In genomic region chr9:15280491-15280879, GRCm38 (mm10) we compare ENCODE assay signal across 8 mouse cellular contexts. TPM values are rescaled to one million over a fixed set of nuclear protein-coding genes. Genes with fewer than 3 reads are reported as not detected.
DNase-seq lines count a peak whose midpoint lies in the region; ATAC-seq and TF ChIP-seq lines count a peak whose summit lies in the region.

No protein-coding gene starts in this region.

- intact Hi-C loops in heart, postnatal 10 days (cut with DNase I) = no loop called here

- H3K36me3 ChIP-seq in heart, postnatal 0 days (replicated peaks; ENCODE audit: control insufficient read depth, insufficient read depth, low read length) = peaks cover 16% of the 10 kb centered on the region
- H3K36me3 ChIP-seq in hindbrain, embryonic 13.5 days = peaks cover 24% of the 10 kb centered on the region
- H3K36me3 ChIP-seq in midbrain, embryonic 11.5 days (ENCODE audit: control insufficient read depth, insufficient read depth, low read length) = peaks cover 1% of the 10 kb centered on the region; the same call in 1 of the 2 replicates

- H3K4me3 ChIP-seq in heart, postnatal 0 days (ENCODE audit: low read depth, low read length) = peak overlapping the region; percentile 93
- peak overlapping the region; percentile 81 for H3K4me3 ChIP-seq in bone marrow macrophage, adult 2 months (ENCODE audit: insufficient read depth, low read length)
- H3K4me3 ChIP-seq in hindbrain, embryonic 13.5 days = peak overlapping the region; percentile 95
- H3K4me3 ChIP-seq in midbrain, embryonic 11.5 days (ENCODE audit: low read depth, low read length) = peak overlapping the region; percentile 77

- H3K27ac ChIP-seq in heart, postnatal 0 days (ENCODE audit: low read depth) = peak overlapping the region; percentile 85
- peak overlapping the region; percentile 8 for H3K27ac ChIP-seq in bone marrow macrophage, adult 2 months (ENCODE audit: insufficient read depth, low read depth, low read length)
- H3K27ac ChIP-seq in hindbrain, embryonic 13.5 days = peak overlapping the region; percentile 93
- no peak overlapping the region for H3K27ac ChIP-seq in midbrain, embryonic 11.5 days (ENCODE audit: low read depth, low read length)

- no peak for TF ChIP-seq CTCF in heart, postnatal 0 days (IDR thresholded peaks at IDR 0.05; ENCODE audit: low read depth)
- no peak for TF ChIP-seq CTCF in bone marrow macrophage, adult 2 months (IDR thresholded peaks at IDR 0.05; ENCODE audit: low read depth, low read length)

- H3K4me1 ChIP-seq in heart, postnatal 0 days (ENCODE audit: control insufficient read depth, insufficient read depth) = 0 out of 2 replicates have a peak, but pooled peaks cover 7% of the 10 kb centered on the region
- H3K4me1 ChIP-seq in bone marrow macrophage, adult 2 months (ENCODE audit: control insufficient read depth, insufficient read depth, low read length) = peaks cover 7% of the 10 kb centered on the region
- H3K4me1 ChIP-seq in hindbrain, embryonic 13.5 days (replicated peaks) = peaks cover 27% of the 10 kb centered on the region
- peaks cover 15% of the 10 kb centered on the region for H3K4me1 ChIP-seq in midbrain, embryonic 11.5 days (ENCODE audit: control insufficient read depth, insufficient read depth, low read length)

- no peak for DNase-seq in heart, postnatal 0 days (ENCODE audit: low spot score)
- DNase-seq in heart, postnatal 10 days = no peak
- no peak for DNase-seq in midbrain, embryonic 11.5 days (ENCODE audit: low spot score, missing footprints)
- DNase-seq in layer of hippocampus, postnatal 25 days (ENCODE audit: extremely low spot score in 1 of 2, low spot score in 1 of 2) = no peak
- no peak for DNase-seq in gastrocnemius, postnatal 10 days
- no peak for DNase-seq in layer of hippocampus, adult 8-10 months (ENCODE audit: low spot score in 2 of 2)

- peak overlapping the region; percentile 93 for H3K9ac ChIP-seq in heart, postnatal 0 days (replicated peaks; ENCODE audit: low read depth, low read length)
- H3K9ac ChIP-seq in hindbrain, embryonic 13.5 days = peak overlapping the region; percentile 97
- peak overlapping the region; percentile 97 for H3K9ac ChIP-seq in midbrain, embryonic 11.5 days (ENCODE audit: low read length)

- WGBS in heart, postnatal 0 days = 49% methylated on average over 5 of the region's 5 CpGs
- whole genome bisulfite sequencing in hindbrain, embryonic 13.5 days = 53% methylated on average over 5 of the region's 5 CpGs
- 56% methylated on average over 5 of the region's 5 CpGs for WGBS in midbrain, embryonic 11.5 days

- no peak for TF ChIP-seq POLR2A in bone marrow macrophage, adult 2 months (IDR thresholded peaks at IDR 0.05; ENCODE audit: borderline replicate concordance, low read depth, low read length)

- peak overlapping the region; percentile 86 for H3K4me2 ChIP-seq in heart, postnatal 0 days (ENCODE audit: low read depth, low read length)
- H3K4me2 ChIP-seq in hindbrain, embryonic 13.5 days = peak overlapping the region; percentile 82
- H3K4me2 ChIP-seq in midbrain, embryonic 11.5 days = peak overlapping the region; percentile 79

- no peaks in the 10 kb centered on the region for H3K27me3 ChIP-seq in heart, postnatal 0 days (ENCODE audit: control insufficient read depth, insufficient read depth, low read length)
- no peaks in the 10 kb centered on the region for H3K27me3 ChIP-seq in hindbrain, embryonic 13.5 days
- H3K27me3 ChIP-seq in midbrain, embryonic 11.5 days (ENCODE audit: control insufficient read depth, insufficient read depth, low read length) = no peaks in the 10 kb centered on the region

- no peaks in the 10 kb centered on the region for H3K9me3 ChIP-seq in heart, postnatal 0 days (replicated peaks; ENCODE audit: control insufficient read depth, low read length)
- no peaks in the 10 kb centered on the region for H3K9me3 ChIP-seq in hindbrain, embryonic 13.5 days
- H3K9me3 ChIP-seq in midbrain, embryonic 11.5 days (ENCODE audit: control insufficient read depth, low read length) = no peaks in the 10 kb centered on the region

- no peak for TF ChIP-seq EP300 in heart, postnatal 0 days (IDR thresholded peaks at IDR 0.05; ENCODE audit: low read depth)

- no peak for ATAC-seq in heart, postnatal 0 days (ENCODE audit: insufficient read depth, low read depth)
- ATAC-seq in hindbrain, embryonic 13.5 days (ENCODE audit: low FRiP score) = peak; percentile 40
- peak; percentile 26 for ATAC-seq in midbrain, embryonic 11.5 days (ENCODE audit: low FRiP score)

RNA-seq across cellular contexts. Expression of gene Med17, which starts 0.8 kb away (rescaled TPM):
- 11.9 and 16.8 TPM in 2 replicates for total RNA-seq in heart, postnatal 0 days (2014; rRNA removed; ENCODE audit: low replicate concordance)
- polyA plus RNA-seq in heart, postnatal 0 days (2015; fragmentation: Nextera tagmentation; extraction: Ambion mirVana) = 13.7 and 14.8 TPM in 2 replicates
- total RNA-seq in heart, postnatal 10 days (2021) = 10 to 100 TPM; 17.1 to 20.4 TPM
- polyA plus RNA-seq in bone marrow macrophage, adult 2 months (2012; ENCODE audit: insufficient read depth, insufficient read length, missing spikeins) = 66.1 and 70.6 TPM in 2 replicates
- polyA plus RNA-seq in hindbrain, embryonic 13.5 days (2015; fragmentation: Nextera tagmentation; extraction: Ambion mirVana) = 34.1 and 34.9 TPM in 2 replicates
- 47.4 and 48.9 TPM in 2 replicates for polyA plus RNA-seq in midbrain, embryonic 11.5 days (2014; fragmentation: Nextera tagmentation; extraction: Ambion mirVana)
- total RNA-seq in layer of hippocampus, postnatal 25 days (2021) = 10 to 100 TPM; 34.3 to 34.4 TPM
- total RNA-seq in gastrocnemius, postnatal 10 days (2021) = 10 to 100 TPM; 14.4 to 16.0 TPM
- 10 to 100 TPM; 38.4 to 41.2 (median 39.5) TPM for total RNA-seq in layer of hippocampus, adult 8-10 months (2022)

RNA-seq across cellular contexts. Expression of gene Taf1d, which starts 25.5 kb away (rescaled TPM):
- total RNA-seq in heart, postnatal 0 days (2014; rRNA removed; ENCODE audit: low replicate concordance) = 119 and 128 TPM in 2 replicates
- polyA plus RNA-seq in heart, postnatal 0 days (2015; fragmentation: Nextera tagmentation; extraction: Ambion mirVana) = 25.9 and 27.8 TPM in 2 replicates
- 10 to 100 TPM; 35.3 to 38.4 TPM for total RNA-seq in heart, postnatal 10 days (2021)
- 81.2 and 89.3 TPM in 2 replicates for polyA plus RNA-seq in bone marrow macrophage, adult 2 months (2012; ENCODE audit: insufficient read depth, insufficient read length, missing spikeins)
- 49.4 and 56.8 TPM in 2 replicates for polyA plus RNA-seq in hindbrain, embryonic 13.5 days (2015; fragmentation: Nextera tagmentation; extraction: Ambion mirVana)
- polyA plus RNA-seq in midbrain, embryonic 11.5 days (2014; fragmentation: Nextera tagmentation; extraction: Ambion mirVana) = 67.9 and 68.3 TPM in 2 replicates
- 10 to 100 TPM; 26.7 to 35.0 TPM for total RNA-seq in layer of hippocampus, postnatal 25 days (2021)
- total RNA-seq in gastrocnemius, postnatal 10 days (2021) = 10 to 100 TPM; 50.4 to 65.8 TPM
- total RNA-seq in layer of hippocampus, adult 8-10 months (2022) = 10 to 100 TPM; 33.5 to 41.3 (median 37.2) TPM

RNA-seq across cellular contexts. Expression of gene 4931406C07Rik, which starts 25.8 kb away (rescaled TPM):
- total RNA-seq in heart, postnatal 0 days (2014; rRNA removed; ENCODE audit: low replicate concordance) = 1.6 and 6.6 TPM in 2 replicates
- 6.4 and 6.8 TPM in 2 replicates for polyA plus RNA-seq in heart, postnatal 0 days (2015; fragmentation: Nextera tagmentation; extraction: Ambion mirVana)
- 10 to 100 TPM; 12.9 to 20.4 TPM for total RNA-seq in heart, postnatal 10 days (2021)
- 38.9 and 43.8 TPM in 2 replicates for polyA plus RNA-seq in bone marrow macrophage, adult 2 months (2012; ENCODE audit: insufficient read depth, insufficient read length, missing spikeins)
- 15.4 and 16.8 TPM in 2 replicates for polyA plus RNA-seq in hindbrain, embryonic 13.5 days (2015; fragmentation: Nextera tagmentation; extraction: Ambion mirVana)
- polyA plus RNA-seq in midbrain, embryonic 11.5 days (2014; fragmentation: Nextera tagmentation; extraction: Ambion mirVana) = 5.3 and 5.4 TPM in 2 replicates
- total RNA-seq in layer of hippocampus, postnatal 25 days (2021) = 10 to 100 TPM; 16.2 to 23.3 TPM
- total RNA-seq in gastrocnemius, postnatal 10 days (2021) = 10 to 100 TPM in 1 of 2 experiments, 1 to 10 TPM in 1; 9.3 to 12.5 TPM
- total RNA-seq in layer of hippocampus, adult 8-10 months (2022) = 10 to 100 TPM; 17.3 to 28.3 (median 25.1) TPM

RNA-seq across cellular contexts. Expression of gene Vstm5, which starts 41.6 kb away (rescaled TPM):
- total RNA-seq in heart, postnatal 0 days (2014; rRNA removed; ENCODE audit: low replicate concordance) = 1.6 TPM in 2 replicates
- 1.1 and 1.5 TPM in 2 replicates for polyA plus RNA-seq in heart, postnatal 0 days (2015; fragmentation: Nextera tagmentation; extraction: Ambion mirVana)
- total RNA-seq in heart, postnatal 10 days (2021) = 1 to 10 TPM; 1.0 to 1.2 TPM
- not detected in 2 replicates for polyA plus RNA-seq in bone marrow macrophage, adult 2 months (2012; ENCODE audit: insufficient read depth, insufficient read length, missing spikeins)
- 15.8 and 17.0 TPM in 2 replicates for polyA plus RNA-seq in hindbrain, embryonic 13.5 days (2015; fragmentation: Nextera tagmentation; extraction: Ambion mirVana)
- polyA plus RNA-seq in midbrain, embryonic 11.5 days (2014; fragmentation: Nextera tagmentation; extraction: Ambion mirVana) = 1.9 and 2.0 TPM in 2 replicates
- 1 to 10 TPM; 6.0 to 6.6 TPM for total RNA-seq in layer of hippocampus, postnatal 25 days (2021)
- under 1 TPM; 0.25 to 0.47 TPM for total RNA-seq in gastrocnemius, postnatal 10 days (2021)
- total RNA-seq in layer of hippocampus, adult 8-10 months (2022) = 1 to 10 TPM; 6.1 to 8.6 (median 6.3) TPM
